Mouse (Mus musculus) limb, embryonic 11.5 days (tissue): ENCODE measurements around the gene Iqcn. TPM values are rescaled to one million over a fixed set of nuclear protein-coding genes. Genes with fewer than 3 reads are reported as not detected.

Experiments
- ATAC-seq: fragments of 200-750 bp; cut with Nextera tagmentation; 2 replicates; pipeline ENCODE4 v1.8.0; 2017; ENCODE audit warnings: low read depth; ENCODE audit not compliant: insufficient number of reproducible peaks, low FRiP score, low TSS enrichment
- DNase-seq: peaks from one replicate; pipeline ENCODE4 v3.0.0-alpha.2; 2015; ENCODE audit warnings: low spot score
- H3K27ac ChIP-seq: fragments of 300-500 bp; sonication (generic); replicated peaks from 2 replicates; pipeline ENCODE4 v1.5.1; 2014; ENCODE audit warnings: low read depth, mild to moderate bottlenecking, low read length
- H3K27me3 ChIP-seq: fragments of 300-500 bp; sonication (generic); 2 replicates; pipeline ENCODE4 v1.6.1; 2014; ENCODE audit warnings: mild to moderate bottlenecking, low read length, mixed read lengths; ENCODE audit not compliant: control insufficient read depth, insufficient read depth
- H3K36me3 ChIP-seq: fragments of 300-500 bp; sonication (generic); 2 replicates; pipeline ENCODE4 v1.6.1; 2014; ENCODE audit warnings: mild to moderate bottlenecking, low read length, moderate library complexity, mixed read lengths; ENCODE audit not compliant: control insufficient read depth, insufficient read depth
- H3K4me1 ChIP-seq: fragments of 300-500 bp; sonication (generic); 2 replicates; pipeline ENCODE4 v1.6.1; 2014; ENCODE audit warnings: low read length, mixed read lengths; ENCODE audit not compliant: control insufficient read depth, insufficient read depth
- H3K4me2 ChIP-seq: fragments of 300-500 bp; sonication (generic); 2 replicates; pipeline ENCODE4 v1.6.1; 2014; ENCODE audit warnings: low read depth, mild to moderate bottlenecking, moderate library complexity; ENCODE audit not compliant: severe bottlenecking
- H3K4me3 ChIP-seq: fragments of 300-500 bp; sonication (generic); 2 replicates; pipeline ENCODE4 v1.5.1; 2014; ENCODE audit warnings: low read depth, low read length
- H3K9ac ChIP-seq: fragments of 300-500 bp; sonication (generic); 2 replicates; pipeline ENCODE4 v1.6.1; 2014; ENCODE audit warnings: mild to moderate bottlenecking, low read length
- H3K9me3 ChIP-seq: fragments of 300-500 bp; sonication (generic); 2 replicates; pipeline ENCODE4 v1.6.1; 2016; ENCODE audit warnings: low read length; ENCODE audit not compliant: control insufficient read depth
- WGBS: fragments of 180-500 bp; shearing (Covaris S2); extraction: QIAGEN DNeasy Blood & Tissue Kit; methylation state at CpG from one replicate; pipeline ENCODE4 v1.1.7; 2014; 5-methylcytosine and 5-hydroxymethylcytosine counted together
- polyA plus RNA-seq: library from polyadenylated mRNA; unstranded; fragments of >200 nt; fragmentation: Nextera tagmentation; extraction: Ambion mirVana; gene quantifications from 2 replicates; pipeline ENCODE4 v1.2.1, GENCODE M21; 2014

Gene Iqcn
- polyA plus RNA-seq, 1 experiment from 2014 or later: not detected

DNA sequence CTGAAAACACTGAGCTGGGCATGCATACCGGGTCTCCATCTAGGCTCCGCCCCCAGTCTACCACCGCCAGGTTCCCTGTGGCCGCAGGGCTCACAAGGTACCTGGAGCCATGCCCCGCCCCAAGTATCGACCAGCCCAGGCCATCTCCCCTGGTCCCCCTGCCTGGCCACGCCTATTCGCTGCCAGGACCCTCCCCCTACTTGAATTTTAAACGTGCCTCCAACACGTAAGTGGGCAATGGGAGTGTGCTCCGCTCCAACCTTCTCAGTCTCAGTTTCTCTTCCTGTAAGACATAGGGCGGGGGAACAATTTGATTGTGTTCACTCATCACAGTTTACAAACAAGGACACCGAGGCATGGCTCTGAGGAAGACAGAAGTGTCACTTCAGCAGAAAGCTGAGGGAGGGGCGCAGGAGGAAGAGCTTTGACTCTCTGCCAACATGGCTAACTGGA, 43.0 kb upstream of the Iqcn start, which contains the start of gene Pgpep1:
Gene Pgpep1, minus strand, starts transcription at position 116 of the 453 bp plus-strand sequence.
- DNase-seq (peak; percentile 68), ATAC-seq (peak; percentile 72)
- Histone ChIP-seq H3K9ac (peak within 1 kb of the TSS; percentile 72), H3K27ac (peak within 1 kb of the TSS; percentile 79), H3K9me3 (no peaks in the 10 kb centered on the region), H3K4me1 (peaks cover 13% of the 10 kb centered on the region; the same call in 1 of the 2 replicates), H3K27me3 (no peaks in the 10 kb centered on the region; the same call in 1 of the 2 replicates), H3K36me3 (no peaks in the 10 kb centered on the region), H3K4me3 (peak within 1 kb of the TSS; percentile 68), H3K4me2 (peak within 1 kb of the TSS; percentile 92)
- WGBS: 3% methylated on average over 14 of the region's 14 CpGs

DNA sequence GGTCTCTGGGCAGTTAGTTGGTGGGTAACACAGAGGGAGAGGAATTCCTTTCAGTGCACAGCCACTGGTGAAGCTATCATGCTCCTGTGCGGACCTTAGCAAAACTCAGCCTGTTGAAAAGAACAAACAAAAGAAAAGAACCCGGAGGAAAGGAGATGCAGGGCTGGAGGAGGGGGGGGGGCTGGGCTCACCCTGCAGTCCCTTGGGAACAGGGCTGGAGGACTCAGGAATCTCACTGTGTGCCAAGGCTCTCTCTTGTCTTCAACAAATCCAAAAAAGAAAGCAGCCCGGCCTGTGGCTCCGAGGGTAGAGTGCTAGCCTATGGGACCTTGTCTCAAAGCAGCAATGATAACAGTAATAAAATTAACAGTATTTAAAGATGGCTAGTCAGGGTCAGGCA, 39.6 kb upstream of the Iqcn start:
- ATAC-seq: no peak
- no peaks in the 10 kb centered on the region for H3K27me3 ChIP-seq

DNA sequence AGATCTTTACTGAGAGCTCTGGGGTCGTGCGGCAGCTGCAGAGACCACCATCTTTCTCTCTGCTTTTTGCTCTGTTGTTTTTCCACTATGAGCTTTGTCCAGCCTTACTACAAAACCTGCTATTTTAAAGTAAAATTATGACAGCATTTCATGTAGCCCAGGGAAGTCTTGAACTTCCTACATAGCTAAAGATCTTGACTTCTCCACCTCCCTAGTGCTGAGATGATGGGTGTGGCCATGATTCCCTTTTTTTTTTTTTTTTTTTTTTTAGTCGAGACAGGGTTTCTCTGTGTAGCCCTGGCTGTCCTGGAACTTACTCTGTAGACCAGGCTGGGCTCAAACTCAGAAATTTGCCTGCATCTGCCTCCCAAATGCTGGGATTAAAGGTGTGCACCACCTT, 38.6 kb upstream of the Iqcn start:
- DNase-seq (no peak), ATAC-seq (no peak)
- no peaks in the 10 kb centered on the region for H3K36me3 ChIP-seq
- H3K27me3 ChIP-seq: no peaks in the 10 kb centered on the region
- H3K9me3 ChIP-seq: no peaks in the 10 kb centered on the region
- H3K4me3 ChIP-seq: no peak overlapping the region
- no peak overlapping the region for H3K4me2 ChIP-seq
- H3K4me1 ChIP-seq: peaks cover 3% of the 10 kb centered on the region; the same call in 1 of the 2 replicates
- no peak overlapping the region for H3K27ac ChIP-seq
- H3K9ac ChIP-seq: no peak overlapping the region
- 71% methylated on average over 3 of the region's 3 CpGs for WGBS

More for the DNA sequence above, 39.6 kb upstream of the Iqcn start:
- Histone ChIP-seq H3K4me3 (no peak overlapping the region), H3K4me1 (peaks cover 7% of the 10 kb centered on the region; the same call in 1 of the 2 replicates), H3K27ac (no peak overlapping the region), H3K9me3 (no peaks in the 10 kb centered on the region), H3K4me2 (no peak overlapping the region), H3K36me3 (no peaks in the 10 kb centered on the region), H3K9ac (no peak overlapping the region)
- no peak for DNase-seq
- WGBS: 79% methylated on average over 4 of the region's 4 CpGs

DNA sequence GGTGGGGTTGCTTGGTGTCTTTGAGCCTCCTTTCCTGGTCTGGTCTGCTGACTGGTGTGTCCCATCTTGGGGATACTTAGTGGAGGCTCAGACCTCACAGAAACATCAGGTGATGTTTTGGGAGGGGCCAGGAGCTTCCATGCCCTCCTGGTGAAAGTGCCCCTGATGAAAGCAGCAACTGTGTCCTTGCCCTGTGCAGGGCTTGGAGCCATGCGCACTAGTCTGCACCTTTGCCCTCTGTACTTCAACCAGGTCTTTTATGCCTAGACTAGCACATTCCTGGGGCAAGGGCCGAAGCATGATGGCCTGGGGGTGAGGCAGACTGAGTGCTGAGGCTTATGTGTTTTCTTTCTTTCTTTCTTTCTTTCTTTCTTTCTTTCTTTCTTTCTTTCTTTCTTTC, 37.7 kb upstream of the Iqcn start:
- no peak overlapping the region for H3K4me3 ChIP-seq
- H3K9ac ChIP-seq: no peak overlapping the region
- no peaks in the 10 kb centered on the region for H3K36me3 ChIP-seq
- no peak for ATAC-seq
- no peak overlapping the region for H3K4me2 ChIP-seq
- no peaks in the 10 kb centered on the region for H3K4me1 ChIP-seq
- 79% methylated on average over 2 of the region's 2 CpGs for WGBS
- no peaks in the 10 kb centered on the region for H3K27me3 ChIP-seq
- H3K27ac ChIP-seq: no peak overlapping the region
- H3K9me3 ChIP-seq: no peaks in the 10 kb centered on the region
- DNase-seq: no peak

DNA sequence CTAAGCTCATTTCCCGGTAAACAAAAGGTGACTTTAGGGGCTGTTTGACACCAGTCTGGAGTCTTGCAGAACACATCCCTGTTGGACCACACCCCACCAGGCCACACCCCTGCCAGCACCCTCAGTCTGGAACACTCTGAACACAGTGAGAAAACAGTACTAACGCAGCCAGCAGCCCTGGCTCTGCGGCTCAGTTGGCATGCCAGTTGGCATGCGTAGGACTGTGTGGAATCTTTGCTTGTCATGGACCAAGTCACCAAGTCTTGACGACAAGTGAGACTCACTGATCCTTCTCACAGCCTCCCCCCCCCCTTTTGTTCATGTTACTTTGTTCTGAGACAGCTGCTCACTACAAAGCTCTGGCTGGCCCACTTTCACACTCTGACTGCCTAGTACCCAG, 36.2 kb upstream of the Iqcn start:
- WGBS: 75% methylated on average over 5 of the region's 5 CpGs

DNA sequence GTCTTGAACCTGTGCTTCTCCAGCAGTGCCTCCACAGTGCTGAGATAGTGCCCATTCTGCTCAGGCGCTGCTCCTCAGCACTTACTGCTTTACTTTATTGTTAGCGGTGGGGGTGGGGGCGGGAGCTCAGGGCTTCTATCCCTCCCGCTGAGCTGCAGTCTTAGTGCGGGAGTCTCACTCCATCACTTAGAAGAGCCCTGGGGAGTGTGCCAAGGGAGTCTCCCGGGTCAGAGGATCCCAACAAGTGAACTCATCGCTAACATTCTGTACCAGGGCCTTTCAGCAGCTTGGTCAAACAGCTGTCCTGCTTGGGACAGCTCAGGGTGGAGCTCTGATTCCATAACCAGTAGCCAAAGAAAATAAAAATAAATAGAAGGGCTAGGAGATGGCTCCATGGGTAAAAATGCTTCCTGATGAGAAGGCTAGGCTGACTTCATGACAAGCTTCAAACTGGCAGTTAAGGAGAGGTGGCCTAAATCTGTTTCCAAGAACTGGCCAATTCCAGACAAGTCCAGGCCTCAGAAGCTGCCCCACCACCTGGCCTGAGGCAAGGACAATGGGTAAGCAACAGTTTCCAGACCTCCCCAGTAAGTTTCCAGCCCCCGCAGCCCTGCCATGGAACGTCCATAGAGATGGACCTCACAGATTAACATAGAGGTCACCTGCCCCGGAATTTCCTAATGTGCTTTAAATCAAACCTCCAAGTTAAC, 31.5 kb upstream of the Iqcn start:
- no peak overlapping the region for H3K9ac ChIP-seq
- H3K4me1 ChIP-seq: peaks cover 12% of the 10 kb centered on the region
- no peaks in the 10 kb centered on the region for H3K27me3 ChIP-seq
- H3K36me3 ChIP-seq: no peaks in the 10 kb centered on the region
- no peaks in the 10 kb centered on the region for H3K9me3 ChIP-seq
- WGBS: 69% methylated on average over 10 of the region's 10 CpGs
- H3K4me2 ChIP-seq: 0 out of 2 replicates have a peak overlapping the region, but pooled peaks have one; percentile 43
- no peak overlapping the region; the same call in 1 of the 2 replicates for H3K27ac ChIP-seq
- ATAC-seq: no peak
- H3K4me3 ChIP-seq: no peak overlapping the region
- DNase-seq: no peak

More for the DNA sequence above, 36.2 kb upstream of the Iqcn start:
- H3K36me3 ChIP-seq: no peaks in the 10 kb centered on the region
- H3K4me3 ChIP-seq: no peak overlapping the region
- 0 out of 2 replicates have a peak overlapping the region, but pooled peaks have one; percentile 21 for H3K27ac ChIP-seq
- ATAC-seq (no peak), DNase-seq (no peak)
- H3K4me1 ChIP-seq: no peaks in the 10 kb centered on the region
- no peak overlapping the region for H3K4me2 ChIP-seq
- no peaks in the 10 kb centered on the region for H3K27me3 ChIP-seq
- no peak overlapping the region for H3K9ac ChIP-seq
- no peaks in the 10 kb centered on the region for H3K9me3 ChIP-seq

DNA sequence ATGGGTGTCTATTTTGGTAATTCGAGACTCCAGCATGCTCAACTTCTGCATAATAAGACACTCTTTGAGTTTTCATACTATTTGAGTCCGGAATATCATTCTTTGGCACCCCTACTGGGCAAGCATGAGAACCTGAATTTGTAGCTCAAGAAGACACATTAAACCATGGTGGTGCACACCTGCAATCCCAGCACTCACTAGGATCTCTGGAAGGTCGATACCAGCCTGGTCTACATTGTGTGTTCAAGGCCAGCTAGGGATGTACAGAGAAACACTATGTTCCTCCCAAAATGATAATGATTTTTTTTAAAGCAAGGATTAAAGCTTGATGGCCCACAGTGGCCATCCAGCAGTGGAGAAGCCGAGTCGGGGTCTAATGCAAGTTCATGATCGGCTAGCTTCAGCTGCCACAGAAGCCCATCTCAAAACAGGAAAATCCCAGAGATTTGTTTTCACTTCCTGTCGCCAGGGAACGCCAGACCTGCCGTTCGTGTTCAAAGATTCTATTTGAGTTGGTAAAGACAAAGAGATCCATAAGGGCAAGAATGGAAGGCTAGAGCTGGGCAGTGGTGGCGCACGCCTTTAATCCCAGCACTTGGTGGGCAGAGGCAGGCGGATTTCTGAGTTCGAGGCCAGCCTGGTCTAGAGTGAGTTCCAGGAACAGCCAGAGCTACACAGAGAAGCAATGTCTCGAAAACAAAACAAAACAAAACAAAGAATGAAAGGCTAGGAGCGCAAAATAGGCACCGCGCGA, 30.8 kb upstream of the Iqcn start:
- no peaks in the 10 kb centered on the region for H3K36me3 ChIP-seq
- peak overlapping the region; percentile 70 for H3K9ac ChIP-seq
- H3K4me2 ChIP-seq: peak overlapping the region; percentile 43; the same call in 1 of the 2 replicates
- no peaks in the 10 kb centered on the region for H3K9me3 ChIP-seq
- WGBS: 40% methylated on average over 19 of the region's 19 CpGs
- H3K27me3 ChIP-seq: no peaks in the 10 kb centered on the region
- DNase-seq (peak; percentile 46), ATAC-seq (peak; percentile 45; the same call in 1 of the 2 replicates)
- H3K27ac ChIP-seq: peak overlapping the region; percentile 59; the same call in 1 of the 2 replicates
- peak overlapping the region; percentile 66 for H3K4me3 ChIP-seq
- peaks cover 12% of the 10 kb centered on the region for H3K4me1 ChIP-seq

DNA sequence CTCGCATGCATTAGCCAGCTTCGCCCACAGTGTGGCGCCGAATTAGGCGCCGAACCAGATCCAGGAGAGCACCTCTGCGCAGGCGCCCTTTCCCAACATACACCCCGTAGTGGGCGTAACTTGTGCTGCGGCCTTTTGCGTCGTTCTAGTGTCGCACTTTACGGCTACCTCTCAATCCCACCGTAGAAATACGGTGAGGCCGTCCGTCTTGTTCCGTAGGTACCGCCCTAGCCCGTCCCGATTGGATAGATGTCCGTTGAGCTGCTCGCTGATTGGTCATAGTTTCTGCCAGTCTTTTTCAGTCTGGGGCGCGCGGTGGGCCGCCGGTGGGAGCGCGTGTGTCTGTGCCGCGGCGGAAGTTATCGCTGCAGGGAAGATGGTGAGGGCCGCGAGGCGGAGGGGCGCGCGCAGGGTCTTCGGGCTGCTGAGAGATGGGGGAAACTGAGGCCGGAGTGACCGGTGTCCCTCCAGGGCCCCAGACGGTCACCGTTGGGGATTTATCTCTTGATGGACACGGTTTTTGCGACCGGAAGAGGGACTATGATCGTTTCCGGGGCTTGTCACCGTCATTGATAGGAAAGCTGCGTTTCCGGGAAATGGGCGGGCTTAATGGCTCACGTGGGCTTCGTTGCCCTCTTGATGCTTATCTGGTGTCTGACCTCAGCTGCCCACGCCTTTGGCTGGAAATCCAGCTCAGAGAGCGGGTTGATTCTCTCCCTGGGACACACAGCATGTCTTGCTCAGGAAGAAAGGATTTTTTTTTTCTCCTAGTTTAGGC, 30.0 kb upstream of the Iqcn start, which contains the start of gene Lsm4:
Gene Lsm4, plus strand, starts transcription at position 170 of the 778 bp plus-strand sequence.
- H3K4me1 ChIP-seq: peaks cover 12% of the 10 kb centered on the region
- peak; percentile 96 for ATAC-seq
- H3K36me3 ChIP-seq: peaks cover 6% of the 10 kb centered on the region
- no peaks in the 10 kb centered on the region for H3K9me3 ChIP-seq
- H3K4me2 ChIP-seq: peak within 1 kb of the TSS; percentile 66
- peak; percentile 100 for DNase-seq
- H3K4me3 ChIP-seq: peak within 1 kb of the TSS; percentile 66
- H3K9ac ChIP-seq: peak within 1 kb of the TSS; percentile 87
- peak within 1 kb of the TSS; percentile 92 for H3K27ac ChIP-seq
- no peaks in the 10 kb centered on the region for H3K27me3 ChIP-seq
- under 1% methylated on average over 60 of the region's 60 CpGs for WGBS
